Mouse (Mus musculus): ENCODE measurements around the gene Lypd3.

- TF ChIP-seq POLR2A (IDR thresholded peaks at IDR 0.05; ENCODE audit: insufficient read depth, low read depth, low read length) (no peak), CTCF (IDR thresholded peaks at IDR 0.05; ENCODE audit: insufficient read depth, low read depth, low read length) (no peak)
Observed at GRCm38 (mm10) chr7:24608561-24608960, 27.8 kb upstream of the Lypd3 start.

Data from olfactory bulb, adult 2 months (tissue).